In the genomic region with DNA sequence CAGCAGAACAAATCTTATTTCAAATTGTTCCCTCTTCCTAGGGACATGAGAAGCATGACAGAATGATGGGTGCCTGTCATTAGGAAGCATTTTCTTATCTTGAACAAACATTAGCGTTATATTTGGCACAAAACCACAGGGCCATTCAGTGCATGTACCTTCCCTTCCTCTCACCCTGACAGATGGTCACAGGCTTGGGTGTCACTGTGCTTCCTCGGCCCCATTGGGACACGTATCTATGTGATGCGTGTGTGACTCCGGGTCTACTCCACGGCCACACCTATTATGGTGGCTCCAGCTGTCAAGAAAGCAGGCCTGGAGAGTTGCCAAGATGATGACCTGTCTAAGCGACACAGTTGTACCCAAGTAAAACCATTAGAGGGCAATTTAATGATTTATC, we compare ENCODE assay signal across 16 mouse cellular contexts.
DNase-seq lines count a peak whose midpoint lies in the region; ATAC-seq and TF ChIP-seq lines count a peak whose summit lies in the region.
"Had no signal": no experiment of that assay in that cellular context is flagged by ENCODE, and none has a peak within 500 bp of the region (broad histone marks: within the 10 kb centered on the region; RNA-seq: fewer than 3 reads in every experiment).

No protein-coding gene starts in this region.

- H3K9me3 ChIP-seq in heart, embryonic 12.5 days (replicated peaks): no peaks in the 10 kb centered on the region
- H3K9me3 ChIP-seq: heart, embryonic 13.5 days; hindbrain, embryonic 10.5 days; midbrain, embryonic 12.5 days had no signal

- no peak overlapping the region for H3K4me2 ChIP-seq in heart, embryonic 12.5 days
- H3K4me2 ChIP-seq: heart, embryonic 13.5 days; midbrain, embryonic 12.5 days had no signal

- no peak for ATAC-seq in heart, embryonic 12.5 days (ENCODE audit: insufficient number of reproducible peaks, low FRiP score)
- ATAC-seq: forebrain, postnatal 0 days had no signal

- H3K36me3 ChIP-seq in heart, adult 2 months (ENCODE audit: control insufficient read depth, insufficient read depth, low read length): no peaks in the 10 kb centered on the region
- H3K36me3 ChIP-seq in heart, embryonic 12.5 days: no peaks in the 10 kb centered on the region
- H3K36me3 ChIP-seq: heart, embryonic 13.5 days; hindbrain, embryonic 10.5 days; midbrain, embryonic 12.5 days had no signal

- H3K79me2 ChIP-seq in heart, adult 2 months (replicated peaks; ENCODE audit: control insufficient read depth, insufficient read depth, low read length): no peaks in the 10 kb centered on the region

- no peak for TF ChIP-seq CTCF in heart, adult 2 months (IDR thresholded peaks at IDR 0.05)

- no peaks in the 10 kb centered on the region for H3K27me3 ChIP-seq in heart, adult 2 months (ENCODE audit: control insufficient read depth, insufficient read depth, low read length)
- H3K27me3 ChIP-seq in heart, embryonic 12.5 days (replicated peaks): no peaks in the 10 kb centered on the region
- H3K27me3 ChIP-seq: heart, embryonic 13.5 days; midbrain, embryonic 12.5 days had no signal

- intact Hi-C loops in heart, adult 2 months (cut with DNase I): loop anchor here (5.0 kb wide), 1 partner anchor 124 kb away; no protein-coding TSS in a partner anchor

- DNase-seq in heart, adult 2 months: no peak
- DNase-seq in MN1 (ENCODE audit: low spot score): peak; percentile 13
- peak; percentile 15 for DNase-seq in liver
- peak; percentile 44 for DNase-seq in lung, postnatal 10 days
- DNase-seq in thymus, adult 18-20 months: no peak
- no peak for DNase-seq in kidney, adult 18-20 months
- no peak for DNase-seq in thymus, postnatal 0 days (ENCODE audit: low spot score)
- DNase-seq: cerebellum, adult 18-20 months; forebrain, postnatal 0 days; gastrocnemius, postnatal 10 days; right cerebral cortex, postnatal 25 days had no signal

- TF ChIP-seq EP300 in heart, adult 2 months (IDR thresholded peaks at IDR 0.05; ENCODE audit: insufficient read depth, low read depth, low read length): 0 out of 2 replicates have a peak, but pooled peaks have one; percentile 32

- 33% methylated on average over 7 of the region's 7 CpGs for WGBS in heart, adult 2 months
- 50% methylated on average over 7 of the region's 7 CpGs for WGBS in heart, embryonic 12.5 days

- no peak overlapping the region for H3K9ac ChIP-seq in heart, adult 2 months (ENCODE audit: low read depth, low read length)
- H3K9ac ChIP-seq in heart, embryonic 12.5 days: no peak overlapping the region
- H3K9ac ChIP-seq: forebrain, postnatal 0 days; heart, embryonic 13.5 days; midbrain, embryonic 12.5 days had no signal

- peaks cover 6% of the 10 kb centered on the region for H3K4me1 ChIP-seq in heart, adult 2 months (ENCODE audit: control insufficient read depth, insufficient read depth, low read length)
- peaks cover 8% of the 10 kb centered on the region for H3K4me1 ChIP-seq in heart, embryonic 12.5 days (replicated peaks)

- TF ChIP-seq POLR2A in heart, adult 2 months (IDR thresholded peaks at IDR 0.05; ENCODE audit: insufficient read depth, low read depth, low read length): no peak

- no peak overlapping the region for H3K27ac ChIP-seq in heart, adult 2 months
- no peak overlapping the region for H3K27ac ChIP-seq in heart, embryonic 12.5 days (ENCODE audit: poor library complexity, severe bottlenecking)
- H3K27ac ChIP-seq: heart, embryonic 13.5 days; hindbrain, embryonic 10.5 days; kidney, postnatal 0 days; midbrain, embryonic 12.5 days had no signal

- H3K4me3 ChIP-seq in heart, adult 2 months: no peak overlapping the region
- H3K4me3 ChIP-seq in heart, embryonic 12.5 days: no peak overlapping the region
- H3K4me3 ChIP-seq: heart, embryonic 13.5 days; hindbrain, embryonic 10.5 days; midbrain, embryonic 12.5 days had no signal

Comparison
In these comparisons a context has a peak if more than half of its experiments do, and no peak if none do; other contexts are left out.
1. DNase-seq: peak in MN1 (single experiment), liver (single experiment) and lung, postnatal 10 days (single experiment); none in heart, adult 2 months (0 of 2), thymus, adult 18-20 months (0 of 2), kidney, adult 18-20 months (single experiment) and thymus, postnatal 0 days (single experiment).